8 mouse cellular contexts compared by ENCODE assay signal in the genomic region with DNA sequence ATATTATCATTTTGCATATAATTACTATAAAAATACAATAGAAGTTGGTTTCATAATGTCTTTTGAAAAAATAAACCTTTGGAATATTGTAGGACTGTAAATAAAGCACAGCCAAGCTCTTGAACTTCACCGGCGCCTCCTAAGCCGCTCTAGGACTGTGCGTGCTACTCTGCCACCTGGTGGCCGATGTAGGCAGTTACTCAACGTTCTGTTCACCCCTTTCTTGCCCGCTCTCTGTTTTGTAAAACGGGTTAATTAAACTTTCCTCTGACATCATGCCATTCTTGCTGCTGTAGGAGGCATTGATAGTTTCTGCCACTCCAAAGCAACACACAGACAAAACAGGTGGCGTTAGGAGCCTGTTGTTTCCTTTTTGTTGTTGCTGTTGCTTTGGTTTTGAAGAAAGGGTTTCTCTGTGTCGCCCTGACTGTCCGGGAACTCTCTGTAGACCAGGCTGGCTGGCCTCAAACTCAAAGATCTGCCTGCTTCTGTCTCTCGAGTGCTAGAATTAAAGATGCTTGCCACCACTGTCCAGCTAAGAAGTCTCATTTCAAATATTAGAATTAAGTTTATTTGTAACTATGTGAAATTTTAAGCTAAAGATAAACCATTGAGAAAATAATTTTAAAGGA. TPM values are rescaled to one million over a fixed set of nuclear protein-coding genes. Genes with fewer than 3 reads are reported as not detected.
DNase-seq lines count a peak whose midpoint lies in the region; ATAC-seq and TF ChIP-seq lines count a peak whose summit lies in the region.

No protein-coding gene starts in this region.

- peak; percentile 13 to 30 for DNase-seq in CD8-positive naive resting alpha-beta T cell, adult 2 months (ENCODE audit: low read depth in 2 of 2, low spot score in 2 of 2)
- peak; percentile 91 for DNase-seq in embryonic facial prominence, embryonic 14.5 days (ENCODE audit: low spot score)
- peak; percentile 70 for DNase-seq in kidney, postnatal 14 days
- DNase-seq in lung, adult 18-20 months, result peak; percentile 36 to 56
- DNase-seq in testis, postnatal 10 days (ENCODE audit: low spot score), result peak; percentile 85

- 0 out of 2 replicates have a peak overlapping the region, but pooled peaks have one; percentile 13 for H3K4me2 ChIP-seq in embryonic facial prominence, embryonic 14.5 days (ENCODE audit: low read depth, low read length)
- H3K4me2 ChIP-seq in heart, embryonic 15.5 days, result peak overlapping the region; percentile 43
- H3K4me2 ChIP-seq in neural tube, embryonic 14.5 days (ENCODE audit: low read depth, low read length), result peak overlapping the region; percentile 23; the same call in 1 of the 2 replicates

- H3K27me3 ChIP-seq in embryonic facial prominence, embryonic 14.5 days (replicated peaks; ENCODE audit: control insufficient read depth, insufficient read depth, low read length), result peaks cover 8% of the 10 kb centered on the region
- H3K27me3 ChIP-seq in heart, embryonic 15.5 days, result peaks cover 21% of the 10 kb centered on the region; the same call in 1 of the 2 replicates
- H3K27me3 ChIP-seq in neural tube, embryonic 14.5 days (ENCODE audit: control insufficient read depth, insufficient read depth, low read length), result no peaks in the 10 kb centered on the region

- no peak overlapping the region for H3K27ac ChIP-seq in bone marrow macrophage, adult 2 months (ENCODE audit: insufficient read depth, low read depth, low read length)
- H3K27ac ChIP-seq in embryonic facial prominence, embryonic 14.5 days (replicated peaks; ENCODE audit: low read depth, low read length), result no peak overlapping the region
- H3K27ac ChIP-seq in heart, embryonic 15.5 days, result no peak overlapping the region
- no peak overlapping the region for H3K27ac ChIP-seq in neural tube, embryonic 14.5 days (ENCODE audit: low read depth, low read length)

- H3K36me3 ChIP-seq in embryonic facial prominence, embryonic 14.5 days (ENCODE audit: control insufficient read depth, insufficient read depth, low read length), result no peaks in the 10 kb centered on the region
- no peaks in the 10 kb centered on the region for H3K36me3 ChIP-seq in heart, embryonic 15.5 days
- H3K36me3 ChIP-seq in neural tube, embryonic 14.5 days (ENCODE audit: control insufficient read depth, insufficient read depth, low read length), result no peaks in the 10 kb centered on the region

- peak overlapping the region; percentile 48; the same call in 1 of the 2 replicates for H3K9ac ChIP-seq in embryonic facial prominence, embryonic 14.5 days (ENCODE audit: low read depth, low read length)
- H3K9ac ChIP-seq in heart, embryonic 15.5 days, result no peak overlapping the region
- H3K9ac ChIP-seq in neural tube, embryonic 14.5 days (replicated peaks; ENCODE audit: low read depth, low read length), result no peak overlapping the region

- H3K4me3 ChIP-seq in bone marrow macrophage, adult 2 months (ENCODE audit: insufficient read depth, low read length), result no peak overlapping the region
- H3K4me3 ChIP-seq in embryonic facial prominence, embryonic 14.5 days (ENCODE audit: low read depth, low read length), result no peak overlapping the region
- H3K4me3 ChIP-seq in heart, embryonic 15.5 days, result 0 out of 2 replicates have a peak overlapping the region, but pooled peaks have one; percentile 10
- H3K4me3 ChIP-seq in neural tube, embryonic 14.5 days (ENCODE audit: low read depth, low read length), result no peak overlapping the region

- no peak for TF ChIP-seq POLR2A in bone marrow macrophage, adult 2 months (IDR thresholded peaks at IDR 0.05; ENCODE audit: borderline replicate concordance, low read depth, low read length)

- H3K9me3 ChIP-seq in embryonic facial prominence, embryonic 14.5 days (ENCODE audit: control insufficient read depth, low read length), result no peaks in the 10 kb centered on the region
- no peaks in the 10 kb centered on the region for H3K9me3 ChIP-seq in heart, embryonic 15.5 days (replicated peaks)
- H3K9me3 ChIP-seq in neural tube, embryonic 14.5 days (ENCODE audit: control insufficient read depth, low read length), result no peaks in the 10 kb centered on the region

- WGBS in embryonic facial prominence, embryonic 14.5 days, result 10% methylated on average over 12 of the region's 12 CpGs
- WGBS in heart, embryonic 15.5 days, result 12% methylated on average over 12 of the region's 12 CpGs
- 12% methylated on average over 12 of the region's 12 CpGs for WGBS in neural tube, embryonic 14.5 days

- peak; percentile 72 for ATAC-seq in embryonic facial prominence, embryonic 14.5 days (ENCODE audit: low read depth)
- ATAC-seq in heart, embryonic 15.5 days (replicated peaks; ENCODE audit: insufficient number of reproducible peaks, insufficient read depth, low FRiP score, low read depth), result no peak
- ATAC-seq in neural tube, embryonic 14.5 days (ENCODE audit: low read depth), result peak; percentile 89

- peaks cover 5% of the 10 kb centered on the region for H3K4me1 ChIP-seq in bone marrow macrophage, adult 2 months (ENCODE audit: control insufficient read depth, insufficient read depth, low read length)
- H3K4me1 ChIP-seq in embryonic facial prominence, embryonic 14.5 days (ENCODE audit: control insufficient read depth, insufficient read depth, low read length), result peaks cover 12% of the 10 kb centered on the region; the same call in 1 of the 2 replicates
- H3K4me1 ChIP-seq in heart, embryonic 15.5 days (replicated peaks), result peaks cover 10% of the 10 kb centered on the region; the same call in 1 of the 2 replicates
- H3K4me1 ChIP-seq in neural tube, embryonic 14.5 days (ENCODE audit: control insufficient read depth, insufficient read depth, low read length), result no peaks in the 10 kb centered on the region

- peak; percentile 81 for TF ChIP-seq CTCF in bone marrow macrophage, adult 2 months (IDR thresholded peaks at IDR 0.05; ENCODE audit: low read depth, low read length)

RNA-seq across cellular contexts. Expression of a gene that starts 24.1 kb away (rescaled TPM):
- polyA plus RNA-seq in bone marrow macrophage, adult 2 months (2012; ENCODE audit: insufficient read depth, insufficient read length, missing spikeins), result 6.5 and 11.8 TPM in 2 replicates
- polyA plus RNA-seq in embryonic facial prominence, embryonic 14.5 days (2014; fragmentation: Nextera tagmentation; extraction: Ambion mirVana), result 13.7 and 17.5 TPM in 2 replicates
- polyA plus RNA-seq in heart, embryonic 15.5 days (2015; fragmentation: Nextera tagmentation; extraction: Ambion mirVana), result 9.2 and 9.6 TPM in 2 replicates
- polyA plus RNA-seq in neural tube, embryonic 14.5 days (2014; fragmentation: Nextera tagmentation; extraction: Ambion mirVana), result 9.0 and 9.6 TPM in 2 replicates

RNA-seq across cellular contexts. Expression of a gene that starts 24.4 kb away (rescaled TPM):
- polyA plus RNA-seq in bone marrow macrophage, adult 2 months (2012; ENCODE audit: insufficient read depth, insufficient read length, missing spikeins), result 3.8 and 3.9 TPM in 2 replicates
- polyA plus RNA-seq in embryonic facial prominence, embryonic 14.5 days (2014; fragmentation: Nextera tagmentation; extraction: Ambion mirVana), result 13.4 and 16.0 TPM in 2 replicates
- polyA plus RNA-seq in heart, embryonic 15.5 days (2015; fragmentation: Nextera tagmentation; extraction: Ambion mirVana), result 8.1 and 10.0 TPM in 2 replicates
- 13.8 and 15.4 TPM in 2 replicates for polyA plus RNA-seq in neural tube, embryonic 14.5 days (2014; fragmentation: Nextera tagmentation; extraction: Ambion mirVana)

Comparison
In these comparisons a context has a peak if more than half of its experiments do, and no peak if none do; other contexts are left out.
1. DNase-seq: peak in every context shown above with its lines; median percentile 91 in embryonic facial prominence, embryonic 14.5 days; 85 in testis, postnatal 10 days; 70 in kidney, postnatal 14 days; 46 in lung, adult 18-20 months; 22 in CD8-positive naive resting alpha-beta T cell, adult 2 months.